In genomic region chr3:31959821-31960220, GRCm38 (mm10) we compare ENCODE assay signal across 28 mouse cellular contexts. TPM values are rescaled to one million over a fixed set of nuclear protein-coding genes. Genes with fewer than 3 reads are reported as not detected.
DNase-seq lines count a peak whose midpoint lies in the region; ATAC-seq lines count a peak whose summit lies in the region.
"Had no signal": no experiment of that assay in that cellular context is flagged by ENCODE, and none has a peak within 500 bp of the region (broad histone marks: within the 10 kb centered on the region; RNA-seq: fewer than 3 reads in every experiment).

No protein-coding gene starts in this region.

- 77% methylated on average over 5 of the region's 5 CpGs for WGBS in hindbrain, embryonic 10.5 days
- WGBS in hindbrain, embryonic 14.5 days: 82% methylated on average over 5 of the region's 5 CpGs
- WGBS in limb, embryonic 10.5 days: 69% methylated on average over 5 of the region's 5 CpGs

- H3K27ac ChIP-seq in hindbrain, embryonic 10.5 days: peak overlapping the region; percentile 35; the same call in 1 of the 2 replicates
- no peak overlapping the region for H3K27ac ChIP-seq in hindbrain, embryonic 14.5 days
- H3K27ac ChIP-seq in limb, embryonic 10.5 days: no peak overlapping the region
- H3K27ac ChIP-seq: forebrain, embryonic 12.5 days; heart, embryonic 10.5 days; heart, embryonic 15.5 days; hindbrain, embryonic 12.5 days; limb, embryonic 13.5 days; liver, embryonic 13.5 days; midbrain, embryonic 15.5 days had no signal

- no peaks in the 10 kb centered on the region for H3K27me3 ChIP-seq in hindbrain, embryonic 10.5 days (ENCODE audit: insufficient read depth, poor library complexity, severe bottlenecking)
- H3K27me3 ChIP-seq in hindbrain, embryonic 14.5 days (ENCODE audit: control insufficient read depth, insufficient read depth, low read length): no peaks in the 10 kb centered on the region
- H3K27me3 ChIP-seq in limb, embryonic 10.5 days (ENCODE audit: low read depth, poor library complexity, severe bottlenecking): no peaks in the 10 kb centered on the region
- H3K27me3 ChIP-seq: forebrain, embryonic 12.5 days; heart, embryonic 15.5 days; hindbrain, embryonic 12.5 days; limb, embryonic 13.5 days; liver, embryonic 13.5 days; megakaryocyte, embryonic 14.5 days; midbrain, embryonic 15.5 days had no signal

- H3K4me1 ChIP-seq in hindbrain, embryonic 10.5 days (replicated peaks): 0 out of 2 replicates have a peak, but pooled peaks cover under 1% of the 10 kb centered on the region
- H3K4me1 ChIP-seq in hindbrain, embryonic 14.5 days (replicated peaks; ENCODE audit: control insufficient read depth, insufficient read depth, low read length): peaks cover 6% of the 10 kb centered on the region; the same call in 1 of the 2 replicates
- H3K4me1 ChIP-seq in limb, embryonic 10.5 days: no peaks in the 10 kb centered on the region
- H3K4me1 ChIP-seq: heart, embryonic 10.5 days; heart, embryonic 15.5 days; limb, embryonic 13.5 days; liver, embryonic 13.5 days; megakaryocyte, embryonic 14.5 days had no signal

- H3K36me3 ChIP-seq in hindbrain, embryonic 10.5 days: no peaks in the 10 kb centered on the region
- no peaks in the 10 kb centered on the region for H3K36me3 ChIP-seq in hindbrain, embryonic 14.5 days (replicated peaks; ENCODE audit: control insufficient read depth, insufficient read depth)
- H3K36me3 ChIP-seq in limb, embryonic 10.5 days: no peaks in the 10 kb centered on the region
- H3K36me3 ChIP-seq: forebrain, embryonic 12.5 days; heart, embryonic 10.5 days; heart, embryonic 15.5 days; hindbrain, embryonic 12.5 days; limb, embryonic 13.5 days; liver, embryonic 13.5 days; midbrain, embryonic 15.5 days had no signal

- H3K4me2 ChIP-seq in hindbrain, embryonic 14.5 days (replicated peaks): no peak overlapping the region
- H3K4me2 ChIP-seq: forebrain, embryonic 12.5 days; heart, embryonic 15.5 days; hindbrain, embryonic 12.5 days; limb, embryonic 13.5 days; liver, embryonic 13.5 days; midbrain, embryonic 15.5 days had no signal

- no peaks in the 10 kb centered on the region for H3K9me3 ChIP-seq in hindbrain, embryonic 10.5 days
- H3K9me3 ChIP-seq in hindbrain, embryonic 14.5 days (ENCODE audit: control insufficient read depth, low read length): no peaks in the 10 kb centered on the region
- no peaks in the 10 kb centered on the region for H3K9me3 ChIP-seq in limb, embryonic 10.5 days (replicated peaks)
- H3K9me3 ChIP-seq: forebrain, embryonic 12.5 days; heart, embryonic 10.5 days; heart, embryonic 15.5 days; hindbrain, embryonic 12.5 days; limb, embryonic 13.5 days; liver, embryonic 13.5 days; midbrain, embryonic 15.5 days had no signal

- H3K4me3 ChIP-seq in hindbrain, embryonic 10.5 days: no peak overlapping the region
- no peak overlapping the region for H3K4me3 ChIP-seq in hindbrain, embryonic 14.5 days (replicated peaks; ENCODE audit: low read length)
- no peak overlapping the region for H3K4me3 ChIP-seq in limb, embryonic 10.5 days
- H3K4me3 ChIP-seq: forebrain, embryonic 12.5 days; heart, embryonic 10.5 days; heart, embryonic 15.5 days; hindbrain, embryonic 12.5 days; limb, embryonic 13.5 days; liver, embryonic 13.5 days; megakaryocyte, embryonic 14.5 days; midbrain, embryonic 15.5 days had no signal

- no peak overlapping the region for H3K9ac ChIP-seq in hindbrain, embryonic 14.5 days
- H3K9ac ChIP-seq: forebrain, embryonic 12.5 days; forebrain, postnatal 0 days; heart, embryonic 15.5 days; hindbrain, embryonic 12.5 days; limb, embryonic 13.5 days; liver, embryonic 13.5 days; midbrain, embryonic 15.5 days had no signal

- no peak for ATAC-seq in hindbrain, embryonic 14.5 days (ENCODE audit: low FRiP score)
- ATAC-seq: forebrain, postnatal 0 days; intestine, embryonic 16.5 days; lung, postnatal 0 days; midbrain, embryonic 15.5 days had no signal

- no peak for DNase-seq in hindbrain, embryonic 10.5 days (ENCODE audit: low spot score)
- DNase-seq in hindbrain, embryonic 14.5 days (ENCODE audit: low spot score): no peak
- DNase-seq in cerebellum, adult 11 months: peak; percentile 38
- peak; percentile 60 to 68 for DNase-seq in cerebellum, adult 18-20 months
- DNase-seq in cerebellum, postnatal 10 days: peak; percentile 65 to 67
- DNase-seq in limb, embryonic 10.5 days (ENCODE audit: low spot score): no peak
- DNase-seq in embryo, embryonic 10.5 days (ENCODE audit: low spot score): no peak
- no peak for DNase-seq in left cerebral cortex, adult 9 months (ENCODE audit: low spot score in 2 of 2)
- DNase-seq: adrenal gland, postnatal 36 days; B cell, adult 2 months; forebrain, postnatal 0 days; kidney, adult 9 months; kidney, postnatal 14 days; liver, embryonic 13.5 days; lung, adult 18-20 months; lung, postnatal 4 days; right cerebral cortex, adult 18-20 months; spleen, adult 18-20 months; thymus, postnatal 14 days had no signal

RNA-seq across cellular contexts. Expression of gene Kcnmb2, which starts 57.5 kb away (rescaled TPM):
- 3.4 and 6.8 TPM in 2 replicates for polyA plus RNA-seq in hindbrain, embryonic 10.5 days (2016; fragmentation: Nextera tagmentation; extraction: Ambion mirVana)
- 12.7 and 16.6 TPM in 2 replicates for polyA plus RNA-seq in hindbrain, embryonic 14.5 days (2014; fragmentation: Nextera tagmentation; extraction: Ambion mirVana)
- 0.09 and 0.53 TPM in 2 replicates for polyA plus RNA-seq in limb, embryonic 10.5 days (2016; fragmentation: Nextera tagmentation; extraction: Ambion mirVana)

Comparison
In these comparisons a context has a peak if more than half of its experiments do, and no peak if none do; other contexts are left out.
1. DNase-seq: peak in cerebellum, adult 11 months (single experiment), cerebellum, adult 18-20 months (2 of 2) and cerebellum, postnatal 10 days (2 of 2); none in hindbrain, embryonic 10.5 days (single experiment), hindbrain, embryonic 14.5 days (single experiment), limb, embryonic 10.5 days (single experiment), embryo, embryonic 10.5 days (single experiment) and left cerebral cortex, adult 9 months (0 of 2).